Mouse (Mus musculus): ENCODE data around the gene Foxp1. TPM values are rescaled to one million over a fixed set of nuclear protein-coding genes. Genes with fewer than 3 reads are reported as not detected.

Gene Foxp1
- polyA plus RNA-seq, 1 experiment from 2014 or later: 99.3 TPM

GRCm38 (mm10) chr6:99309466-99310170, 212.9 kb downstream of the Foxp1 start:
- H3K27me3 ChIP-seq (ENCODE audit: insufficient read depth, poor library complexity, severe bottlenecking): no peaks in the 10 kb centered on the region
- H3K9me3 ChIP-seq: no peaks in the 10 kb centered on the region
- whole genome bisulfite sequencing: 62% methylated on average over 14 of the region's 14 CpGs
- H3K4me3 ChIP-seq: no peak overlapping the region
- H3K4me1 ChIP-seq: peaks cover 20% of the 10 kb centered on the region
- no peaks in the 10 kb centered on the region for H3K36me3 ChIP-seq
- no peak overlapping the region for H3K27ac ChIP-seq
- no peak for DNase-seq (ENCODE audit: low spot score)

- no peak for DNase-seq (ENCODE audit: low spot score)
- Histone ChIP-seq H3K4me3 (no peak overlapping the region), H3K27me3 (ENCODE audit: insufficient read depth, poor library complexity, severe bottlenecking) (no peaks in the 10 kb centered on the region), H3K27ac (no peak overlapping the region), H3K9me3 (no peaks in the 10 kb centered on the region), H3K4me1 (peaks cover 21% of the 10 kb centered on the region), H3K36me3 (no peaks in the 10 kb centered on the region)
- WGBS: 76% methylated on average over 3 of the region's 3 CpGs
These were observed 216.8 kb downstream of the Foxp1 start for GRCm38 (mm10) chr6:99305751-99306150.

GRCm38 (mm10) chr6:99305236-99305635, 217.3 kb downstream of the Foxp1 start:
- Histone ChIP-seq H3K27ac (no peak overlapping the region), H3K9me3 (no peaks in the 10 kb centered on the region), H3K27me3 (ENCODE audit: insufficient read depth, poor library complexity, severe bottlenecking) (no peaks in the 10 kb centered on the region), H3K4me1 (peaks cover 20% of the 10 kb centered on the region), H3K36me3 (no peaks in the 10 kb centered on the region), H3K4me3 (no peak overlapping the region)
- WGBS: 87% methylated on average over 3 of the region's 3 CpGs
- no peak for DNase-seq (ENCODE audit: low spot score)

GRCm38 (mm10) chr6:99302662-99303435, 219.7 kb downstream of the Foxp1 start:
- no peak overlapping the region for H3K4me3 ChIP-seq
- no peak for DNase-seq (ENCODE audit: low spot score)
- H3K27ac ChIP-seq: peak overlapping the region; percentile 42; the same call in 1 of the 2 replicates
- peaks cover 13% of the 10 kb centered on the region for H3K4me1 ChIP-seq
- no peaks in the 10 kb centered on the region for H3K36me3 ChIP-seq
- H3K27me3 ChIP-seq (ENCODE audit: insufficient read depth, poor library complexity, severe bottlenecking): no peaks in the 10 kb centered on the region
- 81% methylated on average over 6 of the region's 6 CpGs for WGBS
- no peaks in the 10 kb centered on the region for H3K9me3 ChIP-seq

GRCm38 (mm10) chr6:99301923-99302322, 220.6 kb downstream of the Foxp1 start:
- no peaks in the 10 kb centered on the region for H3K9me3 ChIP-seq
- 70% methylated on average over 8 of the region's 8 CpGs for WGBS
- H3K27ac ChIP-seq: peak overlapping the region; percentile 42; the same call in 1 of the 2 replicates
- H3K4me1 ChIP-seq: peaks cover 13% of the 10 kb centered on the region
- H3K27me3 ChIP-seq (ENCODE audit: insufficient read depth, poor library complexity, severe bottlenecking): no peaks in the 10 kb centered on the region
- no peaks in the 10 kb centered on the region for H3K36me3 ChIP-seq
- DNase-seq (ENCODE audit: low spot score): no peak
- no peak overlapping the region for H3K4me3 ChIP-seq

- no peak for DNase-seq (ENCODE audit: low spot score)
- WGBS: 83% methylated on average over 6 of the region's 6 CpGs
- no peaks in the 10 kb centered on the region for H3K27me3 ChIP-seq (ENCODE audit: insufficient read depth, poor library complexity, severe bottlenecking)
- no peak overlapping the region for H3K27ac ChIP-seq
- H3K9me3 ChIP-seq: no peaks in the 10 kb centered on the region
- peaks cover 15% of the 10 kb centered on the region for H3K4me1 ChIP-seq
- H3K36me3 ChIP-seq: no peaks in the 10 kb centered on the region
- H3K4me3 ChIP-seq: no peak overlapping the region
These were observed 222.3 kb downstream of the Foxp1 start for GRCm38 (mm10) chr6:99300235-99300634.

- Histone ChIP-seq H3K9me3 (no peaks in the 10 kb centered on the region), H3K4me1 (peaks cover 15% of the 10 kb centered on the region), H3K36me3 (no peaks in the 10 kb centered on the region), H3K27ac (no peak overlapping the region), H3K4me3 (no peak overlapping the region), H3K27me3 (ENCODE audit: insufficient read depth, poor library complexity, severe bottlenecking) (no peaks in the 10 kb centered on the region)
- no peak for DNase-seq (ENCODE audit: low spot score)
- WGBS: 79% methylated on average over 14 of the region's 14 CpGs
These were observed 223.3 kb downstream of the Foxp1 start for GRCm38 (mm10) chr6:99299196-99299595.

GRCm38 (mm10) chr6:99297535-99297934, 225.0 kb downstream of the Foxp1 start:
- no peak for DNase-seq (ENCODE audit: low spot score)
- no peaks in the 10 kb centered on the region for H3K9me3 ChIP-seq
- no peaks in the 10 kb centered on the region for H3K27me3 ChIP-seq (ENCODE audit: insufficient read depth, poor library complexity, severe bottlenecking)
- no peaks in the 10 kb centered on the region for H3K36me3 ChIP-seq
- H3K4me1 ChIP-seq: peaks cover 19% of the 10 kb centered on the region
- H3K27ac ChIP-seq: no peak overlapping the region
- 73% methylated on average over 5 of the region's 5 CpGs for WGBS
- no peak overlapping the region for H3K4me3 ChIP-seq

- peaks cover 11% of the 10 kb centered on the region for H3K4me1 ChIP-seq
- no peak overlapping the region for H3K4me3 ChIP-seq
- no peaks in the 10 kb centered on the region for H3K36me3 ChIP-seq
- no peak overlapping the region for H3K27ac ChIP-seq
- DNase-seq (ENCODE audit: low spot score): no peak
- H3K27me3 ChIP-seq (ENCODE audit: insufficient read depth, poor library complexity, severe bottlenecking): no peaks in the 10 kb centered on the region
- WGBS: 80% methylated on average over 8 of the region's 8 CpGs
- H3K9me3 ChIP-seq: no peaks in the 10 kb centered on the region
These were observed 227.0 kb downstream of the Foxp1 start for GRCm38 (mm10) chr6:99295495-99295894.

GRCm38 (mm10) chr6:99289220-99289619, 233.3 kb downstream of the Foxp1 start:
- Histone ChIP-seq H3K9me3 (no peaks in the 10 kb centered on the region), H3K27ac (no peak overlapping the region), H3K27me3 (ENCODE audit: insufficient read depth, poor library complexity, severe bottlenecking) (no peaks in the 10 kb centered on the region), H3K4me1 (peaks cover 9% of the 10 kb centered on the region), H3K4me3 (no peak overlapping the region), H3K36me3 (no peaks in the 10 kb centered on the region)
- WGBS: 78% methylated on average over 4 of the region's 4 CpGs
- DNase-seq (ENCODE audit: low spot score): no peak

GRCm38 (mm10) chr6:99285026-99285425, 237.5 kb downstream of the Foxp1 start:
- WGBS: 62% methylated on average over 3 of the region's 3 CpGs
- H3K27me3 ChIP-seq (ENCODE audit: insufficient read depth, poor library complexity, severe bottlenecking): no peaks in the 10 kb centered on the region
- DNase-seq (ENCODE audit: low spot score): no peak
- H3K27ac ChIP-seq: no peak overlapping the region
- no peaks in the 10 kb centered on the region for H3K4me1 ChIP-seq
- H3K36me3 ChIP-seq: no peaks in the 10 kb centered on the region
- no peaks in the 10 kb centered on the region for H3K9me3 ChIP-seq
- no peak overlapping the region for H3K4me3 ChIP-seq

GRCm38 (mm10) chr6:99284019-99284418, 238.5 kb downstream of the Foxp1 start:
- Histone ChIP-seq H3K27me3 (ENCODE audit: insufficient read depth, poor library complexity, severe bottlenecking) (no peaks in the 10 kb centered on the region), H3K36me3 (no peaks in the 10 kb centered on the region), H3K4me3 (no peak overlapping the region), H3K27ac (no peak overlapping the region), H3K9me3 (no peaks in the 10 kb centered on the region), H3K4me1 (peaks cover 4% of the 10 kb centered on the region)
- 80% methylated on average over 4 of the region's 4 CpGs for WGBS
- DNase-seq (ENCODE audit: low spot score): no peak

GRCm38 (mm10) chr6:99282866-99283657, 239.5 kb downstream of the Foxp1 start:
- 83% methylated on average over 15 of the region's 15 CpGs for WGBS
- Histone ChIP-seq H3K36me3 (no peaks in the 10 kb centered on the region), H3K9me3 (no peaks in the 10 kb centered on the region), H3K27ac (no peak overlapping the region), H3K4me3 (no peak overlapping the region), H3K4me1 (peaks cover 4% of the 10 kb centered on the region), H3K27me3 (ENCODE audit: insufficient read depth, poor library complexity, severe bottlenecking) (no peaks in the 10 kb centered on the region)
- DNase-seq (ENCODE audit: low spot score): no peak
